Mouse (Mus musculus) G1E (cell line): ENCODE data around the gene Rai1. TPM values are rescaled to one million over a fixed set of nuclear protein-coding genes. Genes with fewer than 3 reads are reported as not detected.

Experiments
- ATAC-seq: 2 replicates; pipeline ENCODE4 v1.8.0; 2016; ENCODE audit warnings: mild to moderate bottlenecking; ENCODE audit not compliant: insufficient number of reproducible peaks, poor library complexity, low FRiP score, severe bottlenecking; ENCODE audit errors: extremely low read depth
- DNase-seq: peaks from one replicate; pipeline ENCODE4 v3.0.0; 2012; ENCODE audit warnings: low spot score
- H3K27me3 ChIP-seq: 2 replicates; pipeline ENCODE4 v1.6.1; 2012; ENCODE audit warnings: mild to moderate bottlenecking, low read length, inconsistent platforms; ENCODE audit not compliant: insufficient read depth
- H3K36me3 ChIP-seq: replicated peaks from 2 replicates; pipeline ENCODE3; 2012; ENCODE audit warnings: mild to moderate bottlenecking, inconsistent platforms
- H3K4me1 ChIP-seq: 2 replicates; pipeline ENCODE4 v1.6.1; 2012; ENCODE audit warnings: low read depth, low read length, inconsistent platforms, mixed read lengths; ENCODE audit not compliant: insufficient read depth
- H3K4me3 ChIP-seq: 2 replicates; pipeline ENCODE4 v1.5.1; 2012; ENCODE audit warnings: low read depth, mild to moderate bottlenecking, inconsistent platforms, low read length, moderate library complexity, mixed read lengths
- H3K9me3 ChIP-seq: replicated peaks from 2 replicates; pipeline ENCODE4 v1.6.1; 2012; ENCODE audit warnings: inconsistent platforms
- CTCF ChIP-seq: IDR thresholded peaks from 2 replicates; pipeline ENCODE4 v1.5.1; 2012; ENCODE audit warnings: low read depth, low read length, inconsistent platforms, mixed read lengths
- GATA1 ChIP-seq: IDR thresholded peaks from 2 replicates; pipeline ENCODE4 v1.6.1; 2012; ENCODE audit warnings: borderline replicate concordance, low read length, inconsistent platforms, mixed read lengths
- GATA2 ChIP-seq: IDR thresholded peaks from 2 replicates; pipeline ENCODE4 v1.6.1; 2012; ENCODE audit warnings: low read depth, low read length, inconsistent platforms, borderline replicate concordance
- POLR2AphosphoS5 ChIP-seq: IDR thresholded peaks from 2 replicates; pipeline ENCODE4 v1.6.1; 2012; ENCODE audit warnings: low read depth, low read length, inconsistent platforms; ENCODE audit not compliant: insufficient replicate concordance
- TAL1 ChIP-seq: conservative IDR thresholded peaks from 2 replicates; pipeline ENCODE4 v1.6.1; 2012; ENCODE audit warnings: low read depth, low read length, inconsistent platforms, mixed read lengths
- polyA plus RNA-seq: library from polyadenylated mRNA; stranded (reverse); fragments of >175 nt; gene quantifications from 2 replicates; pipeline ENCODE4 v1.2.3, GENCODE M21; 2012
- total RNA-seq, 2 experiments: library from RNA; stranded (forward) in 1 of 2; stranded (reverse) in 1 of 2; fragments of 200-1000 nt in 1 of 2; fragments of >200 nt in 1 of 2; fragmentation: Nextera tagmentation in 1 of 2; gene quantifications; 2 replicates each; pipeline ENCODE4 v1.2.3; 2014 to 2017

Rai1 gene
- total and polyA plus RNA-seq, 3 experiments, result 10.3 to 107 (median 77.4) TPM

- no peak for ATAC-seq
- DNase-seq, result no peak
- H3K36me3 ChIP-seq, result peaks cover 72% of the 10 kb centered on the region
- H3K27me3 ChIP-seq, result no peaks in the 10 kb centered on the region
- peaks cover 43% of the 10 kb centered on the region for H3K4me1 ChIP-seq
- H3K9me3 ChIP-seq, result no peaks in the 10 kb centered on the region
- TF ChIP-seq POLR2AphosphoS5 (no peak), TAL1 (no peak), GATA2 (no peak)
- no peak overlapping the region for H3K4me3 ChIP-seq
Observed at GRCm38 (mm10) chr11:60120586-60121262, 15.9 kb downstream of the Rai1 start.

DNA sequence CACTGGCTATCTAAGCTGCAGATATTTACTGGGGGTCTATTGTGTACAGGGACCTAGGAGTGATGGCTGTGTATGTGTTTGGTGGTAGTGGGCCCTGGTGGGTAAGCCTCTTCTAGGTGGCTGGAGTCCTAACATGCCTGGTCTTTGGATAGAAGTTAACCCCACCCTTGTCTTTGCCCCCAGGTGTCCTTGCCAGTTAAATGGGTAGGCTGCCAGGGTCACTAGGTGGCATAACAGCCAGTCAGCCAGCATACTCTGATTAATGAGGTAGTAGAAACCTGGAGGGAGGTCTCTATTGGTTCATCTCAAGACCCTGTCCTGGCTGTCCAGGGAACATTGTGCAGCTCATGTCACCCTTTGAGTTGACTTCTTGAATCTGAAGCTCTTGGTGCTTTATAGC is 17.8 kb downstream of the Rai1 start:
- Histone ChIP-seq H3K36me3 (peaks cover 78% of the 10 kb centered on the region), H3K27me3 (no peaks in the 10 kb centered on the region), H3K9me3 (no peaks in the 10 kb centered on the region), H3K4me3 (no peak overlapping the region), H3K4me1 (peaks cover 46% of the 10 kb centered on the region)
- TF ChIP-seq GATA1 (no peak), TAL1 (no peak), CTCF (no peak)
- ATAC-seq, result no peak
- no peak for DNase-seq

- H3K36me3 ChIP-seq, result peaks cover 77% of the 10 kb centered on the region
- TF ChIP-seq GATA1 (no peak), CTCF (no peak), TAL1 (no peak), GATA2 (no peak), POLR2AphosphoS5 (no peak)
- H3K27me3 ChIP-seq, result no peaks in the 10 kb centered on the region
- peaks cover 41% of the 10 kb centered on the region for H3K4me1 ChIP-seq
- H3K4me3 ChIP-seq, result no peak overlapping the region
- DNase-seq, result no peak
- no peaks in the 10 kb centered on the region for H3K9me3 ChIP-seq
- no peak for ATAC-seq
Observed at GRCm38 (mm10) chr11:60127048-60127447, 22.2 kb downstream of the Rai1 start.

DNA sequence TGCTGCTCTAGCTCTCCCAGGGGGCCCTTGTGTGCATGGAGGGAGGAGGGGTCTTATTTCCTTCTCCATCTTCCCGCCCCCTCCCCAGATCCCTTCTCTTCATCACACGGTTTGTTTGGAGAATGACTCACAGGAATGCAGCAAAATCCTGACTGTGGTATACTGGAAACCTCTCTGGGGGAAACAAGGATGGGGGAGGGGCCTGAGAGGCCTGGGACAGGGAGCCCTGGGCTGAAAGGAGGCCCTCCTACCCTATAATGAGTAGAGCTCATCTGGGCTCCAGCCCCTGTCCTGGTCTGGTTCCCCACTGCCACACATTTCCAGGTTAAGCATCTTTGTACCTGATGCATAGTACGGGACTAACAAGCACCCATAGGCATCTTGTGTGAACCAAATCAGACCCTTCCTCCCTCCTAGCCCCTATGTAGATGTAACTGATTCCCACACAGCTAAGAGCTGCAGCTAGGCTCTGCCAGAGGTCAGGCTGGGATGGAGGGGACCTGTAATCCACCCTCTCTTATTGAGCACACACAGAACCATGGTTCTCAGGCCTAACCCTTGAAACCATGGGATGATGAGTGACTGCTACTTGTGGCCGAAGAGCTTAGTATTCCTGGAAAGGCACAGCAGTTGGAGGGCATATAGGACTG is 23.2 kb downstream of the Rai1 start:
- Histone ChIP-seq H3K36me3 (peaks cover 75% of the 10 kb centered on the region), H3K4me3 (no peak overlapping the region), H3K9me3 (no peaks in the 10 kb centered on the region), H3K4me1 (peaks cover 41% of the 10 kb centered on the region), H3K27me3 (no peaks in the 10 kb centered on the region)
- DNase-seq (no peak), ATAC-seq (no peak)
- TF ChIP-seq CTCF (no peak), GATA1 (no peak), GATA2 (no peak), TAL1 (no peak), POLR2AphosphoS5 (no peak)

- Histone ChIP-seq H3K36me3 (peaks cover 84% of the 10 kb centered on the region), H3K4me1 (peaks cover 36% of the 10 kb centered on the region), H3K9me3 (no peaks in the 10 kb centered on the region), H3K27me3 (no peaks in the 10 kb centered on the region), H3K4me3 (no peak overlapping the region)
- no peak for TF ChIP-seq GATA1
- TF ChIP-seq TAL1, result no peak
- TF ChIP-seq GATA2, result no peak
- no peak for TF ChIP-seq POLR2AphosphoS5
- TF ChIP-seq CTCF, result no peak
- ATAC-seq (no peak), DNase-seq (no peak)
Observed at GRCm38 (mm10) chr11:60130516-60130915, 25.7 kb downstream of the Rai1 start.

GRCm38 (mm10) chr11:60132061-60132460 is 27.2 kb downstream of the Rai1 start:
- peaks cover 31% of the 10 kb centered on the region for H3K4me1 ChIP-seq
- peaks cover 82% of the 10 kb centered on the region for H3K36me3 ChIP-seq
- H3K9me3 ChIP-seq, result no peaks in the 10 kb centered on the region
- no peak overlapping the region for H3K4me3 ChIP-seq
- TF ChIP-seq CTCF, result no peak
- TF ChIP-seq GATA2, result no peak
- TF ChIP-seq GATA1, result no peak
- no peak for TF ChIP-seq TAL1
- no peak for TF ChIP-seq POLR2AphosphoS5
- no peak for DNase-seq
- ATAC-seq, result no peak
- no peaks in the 10 kb centered on the region for H3K27me3 ChIP-seq
